Mouse (Mus musculus): ENCODE data around the gene Gm45808. TPM values are rescaled to one million over a fixed set of nuclear protein-coding genes. Genes with fewer than 3 reads are reported as not detected.
"Not testable (repeated sequence)": the region's sequence is repeated elsewhere in the genome, so short reads cannot be mapped to it uniquely, and the experiment has no call there.

Gene Gm45808
- polyA plus RNA-seq, 1 experiment = not detected

- TF ChIP-seq MAX (IDR thresholded peaks at IDR 0.05) (no peak), FOSL1 (IDR thresholded peaks at IDR 0.05; ENCODE audit: insufficient read depth, low read length, poor library complexity, severe bottlenecking) (no peak), CEBPB (IDR thresholded peaks at IDR 0.05; ENCODE audit: low read depth) (no peak), MYOD1 (IDR thresholded peaks at IDR 0.05; ENCODE audit: control insufficient read depth, insufficient read length, low read depth) (no peak), MYOG (IDR thresholded peaks at IDR 0.05; ENCODE audit: control insufficient read depth, extremely low read depth, insufficient read length) (no peak), CTCF (IDR thresholded peaks at IDR 0.05; ENCODE audit: control insufficient read depth, insufficient read depth, insufficient read length) (no peak), USF1 (IDR thresholded peaks at IDR 0.05; ENCODE audit: low read depth) (no peak)
- Histone ChIP-seq H3K27me3 (ENCODE audit: control insufficient read depth, insufficient read depth, insufficient read length) (no peaks in the 10 kb centered on the region), H3ac (ENCODE audit: control insufficient read depth, insufficient read length, low read depth) (peak overlapping the region; percentile 31), H3K79me2 (ENCODE audit: control insufficient read depth, insufficient read depth) (peaks cover 62% of the 10 kb centered on the region), H3K4me3 (ENCODE audit: insufficient read depth, poor library complexity, severe bottlenecking) (peak overlapping the region; percentile 32), H3K36me3 (ENCODE audit: control insufficient read depth, insufficient read depth) (peaks cover 62% of the 10 kb centered on the region), H3K79me3 (ENCODE audit: low read depth) (peaks cover 49% of the 10 kb centered on the region)
These were observed 26.2 kb downstream of the Gm45808 start for GRCm38 (mm10) chr7:45460377-45460776.

GRCm38 (mm10) chr7:45459564-45460140 lies 27.0 kb downstream of the Gm45808 start, which contains the start of gene Ftl1:
Gene Ftl1, minus strand, starts transcription at chr7:45459884.
- H3K36me3 ChIP-seq (ENCODE audit: control insufficient read depth, insufficient read depth) = peaks cover 58% of the 10 kb centered on the region
- H3K79me2 ChIP-seq (ENCODE audit: control insufficient read depth, insufficient read depth) = peaks cover 54% of the 10 kb centered on the region
- H3K79me3 ChIP-seq (ENCODE audit: low read depth) = peaks cover 42% of the 10 kb centered on the region
- H3K4me3 ChIP-seq (ENCODE audit: insufficient read depth, poor library complexity, severe bottlenecking) = peak within 1 kb of the TSS; percentile 93
- TF ChIP-seq USF1 (IDR thresholded peaks at IDR 0.05; ENCODE audit: low read depth) (peak; percentile 52), CEBPB (IDR thresholded peaks at IDR 0.05; ENCODE audit: low read depth) (peak; percentile 36)
- not testable (repeated sequence) for H3K27me3 ChIP-seq (ENCODE audit: control insufficient read depth, insufficient read depth, insufficient read length)
- H3ac ChIP-seq (ENCODE audit: control insufficient read depth, insufficient read length, low read depth) = peak within 1 kb of the TSS; percentile 87

GRCm38 (mm10) chr7:45458748-45459563 lies 27.7 kb downstream of the Gm45808 start:
- no peak for TF ChIP-seq MYOG (IDR thresholded peaks at IDR 0.05; ENCODE audit: control insufficient read depth, extremely low read depth, insufficient read length)
- no peak for TF ChIP-seq MAX (IDR thresholded peaks at IDR 0.05)
- H3K79me3 ChIP-seq (ENCODE audit: low read depth) = peaks cover 36% of the 10 kb centered on the region
- peaks cover 56% of the 10 kb centered on the region for H3K36me3 ChIP-seq (ENCODE audit: control insufficient read depth, insufficient read depth)
- H3K4me3 ChIP-seq (ENCODE audit: insufficient read depth, poor library complexity, severe bottlenecking) = peak overlapping the region; percentile 93
- peak overlapping the region; percentile 87 for H3ac ChIP-seq (ENCODE audit: control insufficient read depth, insufficient read length, low read depth)
- H3K79me2 ChIP-seq (ENCODE audit: control insufficient read depth, insufficient read depth) = peaks cover 48% of the 10 kb centered on the region
- H3K27me3 ChIP-seq (ENCODE audit: control insufficient read depth, insufficient read depth, insufficient read length) = no peaks in the 10 kb centered on the region

- TF ChIP-seq CEBPB (IDR thresholded peaks at IDR 0.05; ENCODE audit: low read depth) = no peak
- TF ChIP-seq CTCF (IDR thresholded peaks at IDR 0.05; ENCODE audit: control insufficient read depth, insufficient read depth, insufficient read length) = no peak
- TF ChIP-seq USF1 (IDR thresholded peaks at IDR 0.05; ENCODE audit: low read depth) = peak; percentile 33
- TF ChIP-seq MAX (IDR thresholded peaks at IDR 0.05) = peak; percentile 23
- peaks cover 32% of the 10 kb centered on the region for H3K79me2 ChIP-seq (ENCODE audit: control insufficient read depth, insufficient read depth)
- H3K4me3 ChIP-seq (ENCODE audit: insufficient read depth, poor library complexity, severe bottlenecking) = peak overlapping the region; percentile 93
- peaks cover 41% of the 10 kb centered on the region for H3K36me3 ChIP-seq (ENCODE audit: control insufficient read depth, insufficient read depth)
- H3K27me3 ChIP-seq (ENCODE audit: control insufficient read depth, insufficient read depth, insufficient read length) = no peaks in the 10 kb centered on the region
- H3K79me3 ChIP-seq (ENCODE audit: low read depth) = peaks cover 27% of the 10 kb centered on the region
- H3ac ChIP-seq (ENCODE audit: control insufficient read depth, insufficient read length, low read depth) = peak overlapping the region; percentile 58
These were observed 29.2 kb downstream of the Gm45808 start for GRCm38 (mm10) chr7:45457204-45458060.

GRCm38 (mm10) chr7:45456721-45457203 lies 29.8 kb downstream of the Gm45808 start:
- H3K4me3 ChIP-seq (ENCODE audit: insufficient read depth, poor library complexity, severe bottlenecking) = peak overlapping the region; percentile 93
- H3K36me3 ChIP-seq (ENCODE audit: control insufficient read depth, insufficient read depth) = peaks cover 34% of the 10 kb centered on the region
- no peaks in the 10 kb centered on the region for H3K27me3 ChIP-seq (ENCODE audit: control insufficient read depth, insufficient read depth, insufficient read length)
- TF ChIP-seq MYOG (IDR thresholded peaks at IDR 0.05; ENCODE audit: control insufficient read depth, extremely low read depth, insufficient read length) = no peak
- TF ChIP-seq MYOD1 (IDR thresholded peaks at IDR 0.05; ENCODE audit: control insufficient read depth, insufficient read length, low read depth) = no peak
- H3K79me3 ChIP-seq (ENCODE audit: low read depth) = peaks cover 27% of the 10 kb centered on the region
- H3K79me2 ChIP-seq (ENCODE audit: control insufficient read depth, insufficient read depth) = peaks cover 31% of the 10 kb centered on the region
- H3ac ChIP-seq (ENCODE audit: control insufficient read depth, insufficient read length, low read depth) = no peak overlapping the region
